Mouse (Mus musculus) embryonic facial prominence, embryonic 14.5 days (tissue): ENCODE measurements around the gene Ccdc54. TPM values are rescaled to one million over a fixed set of nuclear protein-coding genes. Genes with fewer than 3 reads are reported as not detected.

Source experiments
- ATAC-seq: fragments of 200-750 bp; cut with Nextera tagmentation; 2 replicates; pipeline ENCODE4 v1.8.0; 2017; ENCODE audit warnings: low read depth, moderate number of reproducible peaks, moderate TSS enrichment
- DNase-seq: peaks from one replicate; pipeline ENCODE4 v3.0.0-alpha.2; 2015; ENCODE audit warnings: low spot score
- H3K27ac ChIP-seq: fragments of 300-500 bp; sonication (generic); replicated peaks from 2 replicates; pipeline ENCODE4 v1.5.1; 2014; ENCODE audit warnings: low read depth, mild to moderate bottlenecking, low read length, moderate library complexity
- H3K27me3 ChIP-seq: fragments of 300-500 bp; sonication (generic); replicated peaks from 2 replicates; pipeline ENCODE4 v1.6.1; 2014; ENCODE audit warnings: low read length; ENCODE audit not compliant: control insufficient read depth, insufficient read depth
- H3K36me3 ChIP-seq: fragments of 300-500 bp; sonication (generic); 2 replicates; pipeline ENCODE4 v1.6.1; 2014; ENCODE audit warnings: low read length, mixed read lengths; ENCODE audit not compliant: control insufficient read depth, insufficient read depth
- H3K4me1 ChIP-seq: fragments of 300-500 bp; sonication (generic); 2 replicates; pipeline ENCODE4 v1.6.1; 2014; ENCODE audit warnings: antibody characterized with exemption, low read length; ENCODE audit not compliant: control insufficient read depth, insufficient read depth
- H3K4me2 ChIP-seq: fragments of 300-500 bp; sonication (generic); 2 replicates; pipeline ENCODE4 v1.6.1; 2014; ENCODE audit warnings: low read depth, mild to moderate bottlenecking, low read length, moderate library complexity, mixed read lengths
- H3K4me3 ChIP-seq: fragments of 300-500 bp; sonication (generic); 2 replicates; pipeline ENCODE4 v1.5.1; 2014; ENCODE audit warnings: low read depth, mild to moderate bottlenecking, low read length
- H3K9ac ChIP-seq: fragments of 300-500 bp; sonication (generic); 2 replicates; pipeline ENCODE4 v1.6.1; 2014; ENCODE audit warnings: low read depth, mild to moderate bottlenecking, low read length, moderate library complexity, mixed read lengths
- H3K9me3 ChIP-seq: fragments of 300-500 bp; sonication (generic); 2 replicates; pipeline ENCODE4 v1.6.1; 2016; ENCODE audit warnings: low read length; ENCODE audit not compliant: control insufficient read depth
- WGBS: fragments of 180-500 bp; shearing (Covaris S2); extraction: QIAGEN DNeasy Blood & Tissue Kit; methylation state at CpG from one replicate; pipeline ENCODE4 v1.1.7; 2014; 5-methylcytosine and 5-hydroxymethylcytosine counted together
- polyA plus RNA-seq: library from polyadenylated mRNA; unstranded; fragments of >200 nt; fragmentation: Nextera tagmentation; extraction: Ambion mirVana; gene quantifications from 2 replicates; pipeline ENCODE4 v1.2.1, GENCODE M21; 2014

Ccdc54 gene
- not detected in 2 replicates for polyA plus RNA-seq

GRCm38 (mm10) chr16:50591054-50591453, at the start of gene Ccdc54:
Gene Ccdc54 (minus strand): TSS chr16:50591154.
- DNase-seq: no peak
- no peaks in the 10 kb centered on the region for H3K4me1 ChIP-seq
- no peak within 1 kb of the TSS for H3K4me2 ChIP-seq
- ATAC-seq: no peak
- H3K36me3 ChIP-seq: no peaks in the 10 kb centered on the region
- H3K9me3 ChIP-seq: no peaks in the 10 kb centered on the region
- no peak within 1 kb of the TSS for H3K27ac ChIP-seq
- H3K9ac ChIP-seq: no peak within 1 kb of the TSS
- no peaks in the 10 kb centered on the region for H3K27me3 ChIP-seq
- no peak within 1 kb of the TSS for H3K4me3 ChIP-seq

- WGBS: 78% methylated on average over 2 of the region's 2 CpGs
- Histone ChIP-seq H3K4me2 (no peak overlapping the region), H3K4me1 (no peaks in the 10 kb centered on the region), H3K27me3 (no peaks in the 10 kb centered on the region), H3K9ac (no peak overlapping the region), H3K27ac (no peak overlapping the region), H3K9me3 (no peaks in the 10 kb centered on the region), H3K36me3 (no peaks in the 10 kb centered on the region), H3K4me3 (no peak overlapping the region)
- DNase-seq: peak; percentile 33
- no peak for ATAC-seq
Measured at GRCm38 (mm10) chr16:50632585-50632984, 41.6 kb upstream of the Ccdc54 start.

GRCm38 (mm10) chr16:50615569-50615968, 24.6 kb upstream of the Ccdc54 start:
- no peaks in the 10 kb centered on the region for H3K4me1 ChIP-seq
- H3K4me2 ChIP-seq: no peak overlapping the region
- H3K4me3 ChIP-seq: no peak overlapping the region
- WGBS: 37% methylated on average over 7 of the region's 7 CpGs
- H3K9ac ChIP-seq: no peak overlapping the region
- no peaks in the 10 kb centered on the region for H3K36me3 ChIP-seq
- DNase-seq (peak; percentile 86), ATAC-seq (no peak)
- no peaks in the 10 kb centered on the region for H3K9me3 ChIP-seq
- no peak overlapping the region for H3K27ac ChIP-seq
- H3K27me3 ChIP-seq: no peaks in the 10 kb centered on the region

GRCm38 (mm10) chr16:50612944-50613343, 22.0 kb upstream of the Ccdc54 start:
- 69% methylated on average over 4 of the region's 4 CpGs for WGBS
- Histone ChIP-seq H3K4me1 (no peaks in the 10 kb centered on the region), H3K9ac (no peak overlapping the region), H3K4me2 (no peak overlapping the region), H3K36me3 (no peaks in the 10 kb centered on the region), H3K27ac (no peak overlapping the region), H3K9me3 (no peaks in the 10 kb centered on the region), H3K4me3 (no peak overlapping the region), H3K27me3 (no peaks in the 10 kb centered on the region)
- DNase-seq: no peak
- no peak for ATAC-seq

GRCm38 (mm10) chr16:50610580-50610979, 19.6 kb upstream of the Ccdc54 start:
- Histone ChIP-seq H3K4me3 (no peak overlapping the region), H3K36me3 (no peaks in the 10 kb centered on the region), H3K4me2 (no peak overlapping the region), H3K27me3 (no peaks in the 10 kb centered on the region), H3K9ac (no peak overlapping the region), H3K4me1 (no peaks in the 10 kb centered on the region), H3K27ac (no peak overlapping the region), H3K9me3 (no peaks in the 10 kb centered on the region)
- WGBS: 66% methylated on average over 5 of the region's 5 CpGs
- ATAC-seq (no peak), DNase-seq (no peak)

- H3K4me3 ChIP-seq: no peak overlapping the region
- no peaks in the 10 kb centered on the region for H3K27me3 ChIP-seq
- WGBS: 40% methylated on average over 15 of the region's 15 CpGs
- no peaks in the 10 kb centered on the region for H3K36me3 ChIP-seq
- ATAC-seq (no peak), DNase-seq (no peak)
- H3K9ac ChIP-seq: no peak overlapping the region
- H3K27ac ChIP-seq: no peak overlapping the region
- H3K4me1 ChIP-seq: no peaks in the 10 kb centered on the region
- H3K4me2 ChIP-seq: no peak overlapping the region
- no peaks in the 10 kb centered on the region for H3K9me3 ChIP-seq
Measured at GRCm38 (mm10) chr16:50607776-50608562, 17.0 kb upstream of the Ccdc54 start.

- DNase-seq: no peak
- Histone ChIP-seq H3K4me3 (no peak overlapping the region), H3K27ac (no peak overlapping the region), H3K4me1 (no peaks in the 10 kb centered on the region), H3K27me3 (no peaks in the 10 kb centered on the region), H3K9me3 (no peaks in the 10 kb centered on the region), H3K36me3 (no peaks in the 10 kb centered on the region), H3K4me2 (no peak overlapping the region), H3K9ac (no peak overlapping the region)
- 75% methylated on average over 11 of the region's 11 CpGs for WGBS
- no peak for ATAC-seq
Measured at GRCm38 (mm10) chr16:50604826-50605225, 13.9 kb upstream of the Ccdc54 start.

- no peak overlapping the region for H3K9ac ChIP-seq
- no peak overlapping the region for H3K27ac ChIP-seq
- 57% methylated on average over 3 of the region's 3 CpGs for WGBS
- ATAC-seq (no peak), DNase-seq (no peak)
- no peaks in the 10 kb centered on the region for H3K36me3 ChIP-seq
- no peaks in the 10 kb centered on the region for H3K4me1 ChIP-seq
- H3K4me3 ChIP-seq: no peak overlapping the region
- no peaks in the 10 kb centered on the region for H3K9me3 ChIP-seq
- no peaks in the 10 kb centered on the region for H3K27me3 ChIP-seq
- H3K4me2 ChIP-seq: no peak overlapping the region
Measured at GRCm38 (mm10) chr16:50601947-50602346, 11.0 kb upstream of the Ccdc54 start.

- Histone ChIP-seq H3K27me3 (no peaks in the 10 kb centered on the region), H3K4me1 (no peaks in the 10 kb centered on the region), H3K9me3 (no peaks in the 10 kb centered on the region), H3K9ac (no peak overlapping the region), H3K4me3 (no peak overlapping the region), H3K36me3 (no peaks in the 10 kb centered on the region), H3K4me2 (no peak overlapping the region), H3K27ac (no peak overlapping the region)
- WGBS: 85% methylated on average over 3 of the region's 3 CpGs
- ATAC-seq (no peak), DNase-seq (no peak)
Measured at GRCm38 (mm10) chr16:50600665-50601064, 9.7 kb upstream of the Ccdc54 start.
